Mouse (Mus musculus) adrenal gland, adult 18-20 months (tissue): ENCODE results near the gene Gpr37l1. TPM values are rescaled to one million over a fixed set of nuclear protein-coding genes. Genes with fewer than 3 reads are reported as not detected.

Experiments used
- DNase-seq, 2 experiments: peaks; one replicate each; pipeline ENCODE4 v3.0.0; 2021 to 2022; ENCODE audit warnings: low spot score in 2 of 2
- total RNA-seq, 2 experiments: library from RNA; stranded (reverse); gene quantifications; 1 replicate in 1 of 2; 2 replicates in 1 of 2; pipeline ENCODE4 v1.2.3; 2021

The Gpr37l1 gene
- total RNA-seq, 2 experiments from 2014 or later = 0.86 to 1.6 TPM

DNA sequence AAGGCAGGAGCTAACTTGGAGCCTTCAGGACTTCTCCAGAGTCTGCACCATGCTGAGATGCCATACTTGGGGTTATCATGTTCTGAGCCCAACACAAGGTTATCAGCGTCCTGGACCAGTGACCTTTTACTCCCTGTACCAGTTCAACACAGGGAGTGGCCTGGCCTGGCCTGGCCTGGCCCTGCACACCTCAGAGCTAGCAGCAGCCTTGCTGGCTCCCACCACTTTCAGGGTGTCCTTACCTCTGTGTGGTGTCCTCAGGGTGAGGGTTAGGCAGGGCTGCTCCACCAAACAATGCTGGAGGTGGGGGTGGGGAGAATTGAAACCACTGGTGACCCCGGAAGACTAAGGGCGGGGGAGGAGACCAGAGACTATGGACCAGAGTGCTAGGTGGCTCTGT, 15.5 kb upstream of the Gpr37l1 start:
- DNase-seq = no peak

DNA sequence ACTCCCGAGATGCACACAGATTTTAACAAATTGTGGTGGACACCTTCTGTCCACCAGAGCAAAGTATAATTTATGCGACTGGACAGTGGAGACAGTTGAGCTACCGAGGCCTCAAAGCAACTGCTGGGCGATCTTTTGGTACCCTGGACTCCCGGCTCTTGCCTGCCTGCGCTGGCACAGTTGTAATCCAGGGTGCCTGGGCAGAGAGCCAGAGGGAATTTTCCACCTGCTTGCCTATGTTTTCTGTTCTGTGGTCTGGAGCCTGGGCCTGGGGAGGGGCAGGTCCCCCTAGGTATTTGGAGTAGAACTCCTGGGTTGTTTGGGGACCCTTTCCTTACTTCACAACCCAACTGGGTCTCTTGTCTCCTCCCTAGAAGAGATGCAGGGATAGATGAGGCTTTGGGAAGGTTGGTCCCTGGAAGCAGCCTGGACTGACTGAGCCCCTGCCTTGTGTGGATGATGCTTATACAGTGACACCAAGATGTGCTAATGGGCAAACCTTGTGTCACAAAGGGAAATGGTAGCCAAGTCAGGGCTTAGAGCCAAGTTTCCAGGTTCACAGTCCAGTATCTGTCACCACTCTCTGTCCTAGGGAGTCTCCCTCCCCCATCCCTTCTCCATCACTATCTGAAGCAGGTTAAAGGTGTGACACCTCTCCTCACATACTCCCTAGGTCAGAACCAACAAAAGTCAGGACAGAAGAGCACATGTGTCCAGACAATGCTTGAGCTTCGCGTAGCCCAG, 14.6 kb upstream of the Gpr37l1 start:
- DNase-seq = peak in 1 of 2 experiments; percentile 44

DNA sequence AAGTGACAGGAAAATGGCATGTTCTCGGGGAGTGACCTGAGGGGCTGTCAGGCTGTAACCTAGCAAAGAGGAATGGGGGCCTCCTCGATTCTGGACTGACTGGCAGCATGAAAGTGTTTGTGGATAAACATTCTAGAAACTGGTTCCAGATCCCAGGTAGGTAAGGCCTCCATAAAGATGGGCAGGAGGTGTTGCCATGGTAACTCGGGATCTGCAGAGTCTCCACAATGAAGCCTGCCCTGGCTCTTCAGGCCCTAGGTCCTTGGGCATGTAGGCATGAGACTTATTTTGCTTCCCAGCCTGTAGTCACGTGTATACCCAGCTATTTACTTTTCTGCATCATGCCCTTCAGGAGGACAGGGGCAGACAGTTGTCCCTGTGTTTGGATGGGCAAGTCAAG, 13.8 kb upstream of the Gpr37l1 start:
- no peak for DNase-seq

DNA sequence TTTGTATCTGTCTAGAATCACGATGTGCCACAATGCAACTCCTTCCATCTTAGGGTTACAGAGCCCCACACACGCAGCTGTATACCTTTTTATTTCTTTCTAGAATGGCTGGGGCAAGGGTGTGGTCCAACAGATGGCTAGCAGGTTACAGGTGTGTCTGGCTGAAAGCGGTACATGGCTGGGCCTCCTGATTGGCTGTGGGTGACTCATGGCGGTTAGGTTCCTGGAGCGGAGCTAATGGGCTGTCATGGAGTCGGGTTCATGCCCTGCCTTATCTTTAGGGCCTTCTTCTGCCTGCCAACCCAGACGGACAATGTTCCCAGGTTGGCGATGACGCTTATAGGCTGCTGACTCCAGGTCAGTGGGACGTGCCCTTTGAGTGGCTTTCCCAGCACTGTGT, 13.3 kb upstream of the Gpr37l1 start:
- no peak for DNase-seq

DNA sequence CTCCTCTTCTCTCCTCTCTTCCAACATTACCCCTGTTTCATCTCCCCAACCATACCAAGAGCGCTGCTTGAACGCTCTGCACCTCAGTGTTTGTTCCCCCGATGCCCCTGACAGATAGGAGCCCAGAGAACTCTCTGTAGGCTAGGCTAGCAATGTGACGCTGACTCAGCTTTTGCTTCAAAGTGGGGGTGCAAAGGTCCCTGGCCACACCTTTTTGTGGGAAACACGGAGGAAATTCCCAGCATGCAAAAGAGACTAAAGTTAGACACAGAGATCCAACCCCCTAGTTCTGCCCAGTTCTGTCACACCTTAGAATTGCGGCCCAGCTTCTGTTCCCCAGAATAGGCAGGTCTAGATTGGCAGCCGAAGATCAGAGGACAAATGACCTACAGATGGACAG, 11.4 kb upstream of the Gpr37l1 start:
- no peak for DNase-seq

DNA sequence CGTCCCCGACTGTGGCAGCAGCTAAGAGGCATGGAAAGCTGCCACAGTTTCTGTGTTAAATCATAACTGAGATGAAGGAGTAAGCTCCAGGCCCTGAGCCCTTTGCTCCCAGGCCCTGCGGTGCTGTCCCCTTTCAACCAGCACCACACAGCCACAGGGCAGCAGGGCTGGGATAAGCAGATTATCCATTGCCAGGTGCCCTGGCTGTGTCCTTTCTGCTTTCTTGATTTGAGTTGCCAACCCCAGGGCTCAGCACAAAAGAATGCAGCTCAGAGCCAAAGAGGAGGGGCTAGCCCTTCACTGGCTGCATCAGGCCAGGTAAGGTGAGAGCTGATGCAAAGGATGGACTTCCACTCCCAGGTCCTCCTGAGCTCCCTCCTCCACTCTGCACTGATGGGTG, 10.2 kb upstream of the Gpr37l1 start:
- no peak for DNase-seq

DNA sequence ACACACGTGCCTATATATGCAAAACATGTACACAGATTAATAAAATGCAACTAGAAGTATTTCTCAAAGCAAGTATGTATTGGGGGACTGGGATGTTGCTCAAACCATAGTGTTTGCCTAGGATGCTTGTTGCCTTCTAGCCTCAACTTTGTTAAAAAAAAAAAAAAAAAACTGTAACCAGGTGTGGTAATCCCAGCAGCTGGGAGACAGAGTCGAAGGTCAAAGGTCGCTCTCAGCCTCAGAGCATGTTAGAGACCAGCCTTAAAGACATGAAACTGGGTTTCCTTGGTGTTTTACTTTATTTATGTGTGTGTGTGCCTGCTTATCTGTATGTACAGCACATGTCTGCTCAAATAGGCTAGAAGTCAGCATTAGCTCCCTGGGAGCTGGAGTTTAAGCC, 7.7 kb upstream of the Gpr37l1 start:
- no peak for DNase-seq

DNA sequence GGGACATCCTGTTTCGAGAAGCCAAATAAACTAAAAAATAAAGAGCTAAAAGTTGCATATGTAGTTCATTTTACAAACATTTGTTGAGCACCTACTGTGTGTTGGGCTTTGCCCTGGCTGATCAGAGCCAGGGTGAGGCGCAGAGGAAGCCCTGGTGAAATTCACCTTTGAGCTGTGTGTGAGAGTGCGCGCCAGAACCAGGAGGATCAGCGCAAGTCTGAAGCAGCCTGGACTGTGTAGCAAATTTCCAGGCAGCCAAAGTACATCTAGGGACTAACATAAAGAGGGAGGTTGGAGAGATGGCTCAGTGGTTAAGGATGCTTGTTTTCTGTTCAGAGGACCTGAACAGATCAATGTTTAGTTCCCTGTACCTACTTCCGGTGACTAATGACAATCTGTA, 5.8 kb upstream of the Gpr37l1 start:
- no peak for DNase-seq

DNA sequence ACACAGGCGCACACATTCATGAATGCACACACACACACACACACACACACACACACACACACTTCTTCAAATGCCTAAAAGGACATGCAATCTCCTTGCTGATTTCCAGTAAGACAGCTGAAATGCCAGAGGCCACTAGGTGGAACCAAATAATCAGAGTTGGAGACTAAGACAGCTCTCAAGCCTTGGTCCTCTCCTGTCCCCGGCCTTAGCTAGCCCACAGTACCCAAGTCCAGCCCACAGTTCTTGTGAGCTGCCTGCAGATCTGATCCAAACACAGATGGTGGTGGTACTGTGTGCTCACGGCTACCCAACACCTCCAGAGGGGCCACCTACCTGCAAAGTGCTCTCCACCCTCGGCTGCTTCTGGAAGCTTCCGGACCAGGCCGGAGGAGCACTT, 4.5 kb upstream of the Gpr37l1 start:
- DNase-seq = peak in 1 of 2 experiments; percentile 46

DNA sequence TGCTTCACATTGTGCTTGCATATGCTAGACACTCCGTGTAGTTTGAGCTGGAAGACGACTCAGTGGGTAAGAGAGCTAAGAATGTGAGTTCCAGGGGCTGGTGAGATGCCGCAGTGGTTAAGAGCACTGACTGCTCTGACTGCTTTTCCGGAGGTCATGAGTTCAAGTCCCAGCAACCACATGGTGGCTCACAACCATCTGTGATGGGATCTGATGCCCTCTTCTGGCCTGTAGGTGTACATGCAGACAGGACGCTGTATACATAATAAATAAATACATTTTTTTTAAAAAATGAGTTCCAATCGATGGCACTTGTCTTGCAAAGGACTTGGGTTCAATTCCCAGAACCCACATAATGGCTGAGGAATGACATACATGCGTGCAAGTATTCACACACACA, 3.7 kb upstream of the Gpr37l1 start:
- DNase-seq = no peak

DNA sequence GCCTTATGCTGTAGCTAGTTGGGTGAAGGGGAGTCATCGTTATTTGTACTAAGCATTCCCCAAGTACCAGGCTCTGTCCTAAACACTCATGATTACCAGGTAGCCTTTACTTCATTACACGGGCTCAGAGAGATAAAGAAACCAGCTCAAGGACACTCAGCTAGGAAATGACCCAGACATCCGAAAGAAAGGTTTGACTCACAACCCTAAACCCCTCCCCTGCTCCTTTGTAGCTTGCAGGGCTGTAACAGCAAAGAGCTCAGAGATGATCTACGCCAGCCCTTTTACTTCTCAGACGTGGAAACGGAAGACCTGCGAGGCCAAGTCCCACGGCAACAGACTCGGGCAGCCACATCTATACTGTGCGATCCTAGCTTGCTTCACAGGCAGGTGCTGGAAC, 2.8 kb upstream of the Gpr37l1 start:
- no peak for DNase-seq

DNA sequence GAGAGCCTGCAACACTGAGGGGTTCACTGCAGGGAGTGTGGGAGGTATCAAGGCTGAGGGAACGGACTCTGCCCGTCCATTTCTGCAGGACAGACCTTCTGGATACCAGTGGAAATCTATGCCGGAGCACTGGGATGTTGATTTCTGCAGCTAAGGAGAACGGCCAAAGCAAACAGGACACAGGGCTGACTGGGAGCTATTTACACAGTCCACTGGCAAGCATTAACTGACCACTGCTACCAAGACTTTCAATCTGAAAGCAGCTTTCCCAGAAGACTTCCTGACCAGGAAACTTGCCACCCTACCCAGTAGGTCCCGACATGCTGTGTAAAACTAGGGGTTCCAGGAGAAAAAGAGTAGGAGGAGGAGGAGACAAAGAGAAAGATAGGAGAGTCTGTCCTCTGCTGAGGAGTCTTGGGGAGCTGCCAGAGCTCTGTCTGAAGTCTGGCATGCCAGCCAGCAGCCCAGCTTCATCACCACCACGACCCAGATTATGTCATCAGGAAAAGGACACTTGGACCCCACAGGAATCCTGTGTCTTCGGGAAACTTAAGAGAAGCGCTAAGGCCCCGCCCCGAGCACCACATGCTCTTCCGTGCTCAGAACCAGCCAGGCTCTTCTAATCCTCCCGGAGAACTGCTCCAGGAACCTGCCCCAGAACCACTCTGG, 2.2 kb upstream of the Gpr37l1 start:
- peak in 1 of 2 experiments; percentile 37 for DNase-seq

DNA sequence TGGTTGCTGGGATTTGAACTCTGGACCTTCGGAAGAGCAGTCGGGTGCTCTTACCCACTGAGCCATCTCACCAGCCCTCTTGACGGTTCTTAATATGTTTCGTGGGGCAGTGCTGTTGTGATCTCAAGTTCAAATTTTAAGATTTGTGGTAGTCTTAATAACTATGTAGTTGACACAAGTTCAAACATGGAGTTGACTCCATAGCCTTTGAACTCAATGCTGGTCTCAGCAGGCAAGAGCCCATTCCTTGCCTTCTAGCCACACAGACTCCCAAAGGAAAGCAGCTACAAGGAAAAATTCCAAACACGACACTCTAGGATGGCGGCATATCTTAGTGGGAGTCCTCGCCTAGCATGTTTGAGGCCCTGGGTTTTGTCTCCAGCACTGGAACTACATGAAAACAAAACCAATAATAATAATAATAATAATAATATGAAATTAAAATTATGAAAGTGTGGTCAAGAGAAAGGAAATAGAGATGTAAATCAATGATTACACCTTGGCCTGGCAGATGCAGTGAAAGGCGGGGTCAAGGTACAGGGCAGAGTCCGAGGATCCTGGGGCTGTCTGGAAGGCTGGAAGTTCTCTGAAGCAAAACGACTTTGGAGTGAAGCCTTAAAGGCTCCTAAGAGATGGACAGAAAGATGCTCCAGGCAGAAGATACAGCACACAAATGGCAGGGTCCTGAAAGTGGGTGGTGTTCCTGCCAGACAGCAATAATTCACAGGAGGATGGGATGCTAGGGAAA, 1.1 kb upstream of the Gpr37l1 start:
- DNase-seq = no peak

DNA sequence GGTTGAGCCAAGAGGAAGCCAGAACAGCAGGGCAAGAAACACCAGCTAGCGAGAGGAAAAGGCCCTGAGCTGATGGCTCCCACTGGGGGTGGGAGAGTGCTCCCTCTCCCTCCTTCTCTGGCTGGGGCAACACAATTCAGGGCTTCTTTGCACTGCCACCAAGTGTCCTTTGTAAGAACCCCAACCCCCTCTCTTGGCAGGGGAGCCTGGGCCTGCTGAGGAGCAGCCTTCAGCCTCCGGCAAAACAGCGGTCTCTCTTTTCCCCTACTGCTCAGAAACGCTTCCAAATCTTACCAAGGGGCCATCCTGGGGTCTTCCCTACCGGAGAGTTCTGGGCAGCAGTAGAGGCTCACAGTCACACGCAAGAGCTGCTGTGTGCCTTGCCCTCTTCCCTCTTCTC, 4.8 kb downstream of the Gpr37l1 start:
- DNase-seq = no peak

DNA sequence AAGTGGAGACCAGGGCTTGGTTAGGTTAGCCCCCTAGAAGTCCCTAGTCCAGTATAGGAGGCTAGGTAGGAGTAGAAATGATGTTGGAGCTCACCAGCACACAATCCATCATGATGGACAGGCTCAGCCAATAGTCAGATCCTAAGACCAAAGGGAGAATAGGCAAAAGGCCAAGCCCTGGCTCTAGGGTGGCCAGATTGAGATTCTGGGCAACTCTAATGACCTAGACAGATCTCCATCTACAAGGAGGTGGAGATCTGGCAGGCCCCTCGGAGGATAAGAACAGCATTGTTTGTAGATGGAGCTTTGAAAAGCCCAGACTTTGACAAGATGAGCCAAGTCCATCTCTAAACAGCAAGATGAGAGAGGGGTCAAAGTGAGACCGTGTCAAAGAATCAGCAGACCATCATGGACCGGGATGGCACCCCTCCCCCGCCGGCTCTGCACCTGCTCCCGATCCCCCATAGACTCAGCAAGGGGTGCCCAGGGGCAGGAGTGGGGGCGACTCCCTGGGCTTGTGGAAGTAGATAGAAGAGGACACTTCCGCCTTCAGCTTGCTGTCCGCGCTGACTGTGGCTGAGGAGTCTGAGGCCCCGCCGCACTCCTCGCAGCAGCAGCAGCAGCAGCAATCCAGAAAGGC, 7.0 kb downstream of the Gpr37l1 start:
- no peak for DNase-seq

DNA sequence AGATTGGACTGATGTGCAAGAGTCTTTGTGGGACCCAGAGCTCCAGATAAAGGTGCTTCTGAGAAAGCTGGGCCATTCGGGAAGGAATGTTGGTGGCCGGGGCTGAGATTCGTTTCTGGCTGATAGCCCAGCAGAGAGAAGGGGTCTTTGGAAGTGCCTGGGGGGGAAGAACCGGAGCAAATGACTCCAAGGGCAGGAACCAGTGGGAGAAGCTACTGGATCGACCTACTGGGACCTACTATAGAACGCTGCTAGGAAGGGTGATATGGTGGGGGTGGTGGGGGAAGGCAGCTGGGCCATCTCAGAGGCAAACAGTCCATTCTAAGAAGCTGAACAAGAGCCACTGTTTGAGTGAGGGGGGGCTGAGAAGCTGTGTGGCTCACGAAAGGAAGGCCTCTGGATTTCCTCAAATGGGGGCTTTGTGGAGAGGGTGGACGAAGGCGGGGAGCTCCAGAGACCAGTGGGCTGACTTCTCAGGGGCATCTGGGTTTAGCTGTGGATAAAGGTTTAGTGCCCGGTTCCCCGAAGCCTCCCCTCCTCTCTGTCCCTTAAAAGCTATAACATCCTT, 7.8 kb downstream of the Gpr37l1 start:
- no peak for DNase-seq

DNA sequence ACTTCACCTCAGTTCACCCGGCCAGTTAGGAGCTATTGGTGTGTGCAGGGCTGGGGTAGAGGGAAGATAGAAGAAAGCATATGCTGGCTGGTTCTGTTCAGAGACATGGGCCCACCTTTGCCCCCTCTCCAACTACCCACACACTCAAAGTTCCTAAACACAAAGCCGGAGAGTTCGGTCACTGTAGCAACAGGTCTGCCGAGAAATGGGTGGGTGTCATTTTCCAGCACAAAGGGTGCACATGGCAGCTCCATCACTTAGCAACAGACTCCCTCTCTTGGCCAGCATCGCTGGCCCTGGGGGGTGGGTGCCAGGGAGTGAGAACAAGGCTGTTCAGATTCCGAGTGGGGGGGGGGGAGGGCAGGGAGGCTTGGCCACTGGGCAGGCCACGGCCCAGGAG, 8.4 kb downstream of the Gpr37l1 start:
- DNase-seq = no peak

DNA sequence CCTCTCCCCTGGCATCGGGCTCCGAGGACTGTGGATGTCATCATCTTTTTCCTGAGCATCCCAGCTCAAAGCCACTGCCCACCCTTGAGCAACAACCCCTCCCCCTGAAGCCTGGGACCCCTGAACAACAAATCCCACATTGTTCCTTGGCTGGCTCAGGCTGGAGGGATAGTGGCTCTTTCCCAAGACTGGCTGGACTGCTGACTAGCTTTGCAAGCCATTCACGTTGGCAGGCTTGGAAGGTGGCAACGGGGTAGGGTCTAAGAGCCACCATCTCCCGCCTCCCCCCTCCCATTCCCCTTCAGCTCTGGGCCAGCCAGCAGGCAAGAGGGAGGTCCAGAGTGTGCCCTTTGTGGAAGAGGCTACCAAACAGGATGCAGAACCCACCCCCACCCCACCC, 8.8 kb downstream of the Gpr37l1 start:
- no peak for DNase-seq

DNA sequence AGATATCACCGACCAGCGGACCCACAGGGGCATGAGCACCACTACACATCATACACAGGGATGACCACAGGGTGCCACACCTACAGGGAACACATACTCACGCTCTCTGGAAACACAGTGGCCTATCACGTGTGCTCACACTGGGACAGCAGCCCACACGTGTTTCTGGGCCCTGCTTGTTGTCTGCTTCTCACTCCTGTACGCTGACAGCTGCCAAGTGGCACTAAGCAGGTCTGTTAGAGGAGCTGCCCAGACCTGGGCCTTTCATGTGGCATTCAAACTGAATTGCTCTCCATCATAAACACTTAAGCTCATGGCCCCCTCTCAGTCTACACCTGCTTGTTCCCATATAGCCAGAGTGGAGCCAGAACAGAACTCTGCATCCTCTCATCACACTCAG, 11.2 kb downstream of the Gpr37l1 start:
- no peak for DNase-seq

DNA sequence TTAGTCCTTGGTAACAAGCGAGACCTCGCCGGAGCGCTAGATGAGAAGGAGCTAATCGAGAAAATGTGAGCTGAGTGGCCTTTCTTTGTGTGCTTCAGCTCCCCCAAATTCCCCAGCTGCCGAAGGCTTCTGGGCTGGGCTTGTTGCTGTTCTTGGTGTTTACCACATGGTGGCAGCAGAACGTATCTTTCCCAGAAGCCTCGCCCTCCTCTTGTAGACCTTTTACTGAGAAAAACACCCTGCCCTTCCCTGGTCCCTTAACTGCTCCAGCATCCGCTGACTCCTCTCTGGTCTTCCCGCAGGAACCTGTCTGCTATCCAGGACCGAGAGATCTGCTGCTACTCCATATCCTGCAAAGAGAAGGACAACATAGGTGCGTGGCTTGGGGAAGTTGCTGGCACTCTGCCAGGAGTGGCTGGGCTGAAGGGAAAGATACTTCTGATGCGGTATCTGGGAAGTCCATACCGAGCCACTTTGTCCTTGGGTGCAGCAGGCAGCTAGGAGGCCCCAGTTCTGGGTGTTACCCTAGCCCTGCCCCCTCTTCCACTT, 13.0 kb downstream of the Gpr37l1 start:
- peak; percentile 61 to 68 for DNase-seq

DNA sequence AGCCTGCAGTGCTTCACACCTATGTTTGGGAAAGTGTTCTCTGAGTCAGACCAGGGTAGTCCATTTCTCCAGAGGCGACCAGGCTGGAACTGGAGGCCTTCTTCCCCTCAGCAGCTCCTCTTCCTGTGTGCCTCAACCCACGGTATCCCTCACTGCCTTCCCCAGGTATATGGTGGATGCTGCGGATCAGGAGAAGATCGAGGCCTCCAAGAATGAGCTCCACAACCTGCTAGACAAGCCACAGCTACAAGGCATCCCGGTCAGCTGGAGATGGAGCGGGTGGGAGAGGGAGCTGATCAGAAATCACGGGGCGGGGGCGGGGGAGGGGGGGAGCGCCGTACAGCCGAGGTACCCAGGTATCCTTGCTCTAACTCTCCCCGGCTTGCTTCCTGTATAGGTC, 13.5 kb downstream of the Gpr37l1 start:
- no peak for DNase-seq
